Mouse (Mus musculus) thymus, postnatal 0 days (tissue): ENCODE data around the gene March6. TPM values are rescaled to one million over a fixed set of nuclear protein-coding genes. Genes with fewer than 3 reads are reported as not detected.

Experiments used
- DNase-seq: peaks from one replicate; pipeline ENCODE4 v3.0.0-alpha.2; 2015; ENCODE audit warnings: low spot score
- polyA plus RNA-seq: library from polyadenylated mRNA; unstranded; fragments of >200 nt; fragmentation: Nextera tagmentation; extraction: Ambion mirVana; gene quantifications from 2 replicates; pipeline ENCODE4 v1.2.1, GENCODE M21; 2015

March6 gene
- polyA plus RNA-seq, 1 experiment from 2014 or later = 20.7 TPM

DNA sequence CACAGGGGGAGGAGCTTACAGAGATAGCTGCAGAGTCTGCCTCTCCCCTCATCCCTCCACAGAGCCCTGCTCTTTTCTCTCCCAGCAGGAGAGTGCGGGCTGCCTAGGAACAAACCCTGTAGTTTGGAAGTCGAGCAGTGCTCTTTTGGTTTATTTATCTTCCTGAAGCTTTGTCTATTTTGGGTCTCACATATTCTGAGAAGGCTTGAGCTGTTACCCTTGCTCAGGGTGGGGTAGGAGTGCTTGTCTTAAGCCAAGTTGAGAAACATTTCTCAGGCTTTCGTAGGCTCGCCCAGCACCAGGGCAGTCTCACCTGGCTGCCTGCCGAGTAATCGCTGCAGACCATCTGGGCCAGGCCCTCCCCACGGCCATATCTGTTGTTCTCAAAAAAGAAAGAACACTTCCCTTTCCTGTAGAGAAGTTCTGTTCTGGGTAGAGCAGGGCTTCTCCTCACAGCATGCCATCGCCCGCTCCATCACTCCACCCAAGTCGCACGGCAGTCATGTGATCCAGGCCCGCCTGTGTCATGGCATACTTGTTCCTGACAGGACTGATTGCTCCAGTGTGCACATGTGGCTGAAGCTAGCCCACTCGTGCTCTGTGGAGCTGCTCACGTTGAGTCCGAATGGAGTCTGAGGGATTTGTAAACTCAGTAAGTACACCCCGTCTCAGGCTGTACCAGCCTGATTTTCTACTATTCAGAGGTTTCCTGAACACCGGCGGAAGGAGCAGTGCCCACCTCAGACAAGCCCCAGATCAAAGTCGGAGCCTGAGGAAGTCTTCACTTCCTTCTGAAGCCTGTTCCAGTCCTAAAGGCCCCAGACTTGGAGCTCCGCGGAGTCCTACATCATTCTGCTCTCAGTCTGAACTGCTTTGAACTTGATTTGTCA, 112.8 kb downstream of the March6 start:
- DNase-seq = peak; percentile 32

GRCm38 (mm10) chr15:31417409-31417795, 113.5 kb downstream of the March6 start:
- no peak for DNase-seq

GRCm38 (mm10) chr15:31415181-31415580, 115.7 kb downstream of the March6 start:
- DNase-seq = no peak

DNA sequence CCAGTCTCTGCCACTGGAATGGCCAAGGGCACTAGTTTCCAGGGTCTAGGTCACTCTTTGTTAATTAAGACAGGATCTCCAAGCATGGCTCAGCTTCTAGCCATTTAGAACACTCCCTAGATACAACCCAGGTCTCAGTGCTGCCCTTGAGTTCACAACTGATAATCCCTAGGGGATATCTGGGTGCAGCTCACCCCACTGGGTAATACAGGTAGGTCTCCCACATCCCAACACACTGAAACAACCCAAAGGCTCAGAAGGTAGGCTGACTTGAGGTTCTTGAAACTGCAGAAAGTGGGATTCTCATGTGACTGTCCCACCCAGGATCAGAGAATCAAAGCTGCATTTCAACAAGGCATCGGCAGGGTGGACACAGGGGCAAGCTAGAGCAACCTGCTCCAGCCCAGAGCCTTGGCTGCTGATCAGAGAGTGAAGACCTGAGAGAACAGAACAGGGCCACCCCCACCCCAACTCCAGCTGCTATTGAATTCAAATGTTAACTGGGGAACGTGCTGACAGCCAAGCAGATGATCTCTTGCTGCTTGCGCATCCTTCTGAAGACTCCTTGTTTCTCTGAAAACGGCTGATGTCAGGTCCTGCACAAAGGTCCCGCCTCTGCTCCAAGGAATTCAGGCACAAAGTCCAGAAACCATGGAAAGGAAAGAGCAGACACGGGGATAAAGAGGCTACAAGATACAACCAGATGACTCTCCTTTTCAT, 116.5 kb downstream of the March6 start:
- no peak for DNase-seq

- no peak for DNase-seq
These were observed 117.2 kb downstream of the March6 start for GRCm38 (mm10) chr15:31413662-31414061.

- no peak for DNase-seq
These were observed 117.9 kb downstream of the March6 start for GRCm38 (mm10) chr15:31412933-31413332.

- DNase-seq = no peak
These were observed 118.4 kb downstream of the March6 start for GRCm38 (mm10) chr15:31412436-31412835.

- DNase-seq = no peak
These were observed 123.4 kb downstream of the March6 start for GRCm38 (mm10) chr15:31407490-31407889.

GRCm38 (mm10) chr15:31406881-31407280, 124.0 kb downstream of the March6 start:
- DNase-seq = no peak

Other genes with a start within 250 kb of the March6 start
- 10.8 and 11.2 TPM in 2 replicates for gene Ankrd33b, start 163.3 kb downstream of the March6 start, polyA plus RNA-seq
- 1.0 and 1.4 TPM in 2 replicates for gene Ropn1l, start 77.3 kb downstream of the March6 start, polyA plus RNA-seq
- gene Cmbl, start 34.3 kb upstream of the March6 start, polyA plus RNA-seq = 2.8 and 3.0 TPM in 2 replicates
- 463 and 505 TPM in 2 replicates for gene Cct5, start 70.8 kb upstream of the March6 start, polyA plus RNA-seq
- gene Fam173b, start 70.8 kb upstream of the March6 start, polyA plus RNA-seq = 14.9 TPM in 2 replicates